Mouse (Mus musculus): Measurements from ENCODE around the gene Baz1b. TPM values are rescaled to one million over a fixed set of nuclear protein-coding genes. Genes with fewer than 3 reads are reported as not detected.

Baz1b gene
- 10 to 100 TPM; 25.2 to 25.4 TPM for polyA plus RNA-seq (2017; shearing (Covaris generic))

DNA sequence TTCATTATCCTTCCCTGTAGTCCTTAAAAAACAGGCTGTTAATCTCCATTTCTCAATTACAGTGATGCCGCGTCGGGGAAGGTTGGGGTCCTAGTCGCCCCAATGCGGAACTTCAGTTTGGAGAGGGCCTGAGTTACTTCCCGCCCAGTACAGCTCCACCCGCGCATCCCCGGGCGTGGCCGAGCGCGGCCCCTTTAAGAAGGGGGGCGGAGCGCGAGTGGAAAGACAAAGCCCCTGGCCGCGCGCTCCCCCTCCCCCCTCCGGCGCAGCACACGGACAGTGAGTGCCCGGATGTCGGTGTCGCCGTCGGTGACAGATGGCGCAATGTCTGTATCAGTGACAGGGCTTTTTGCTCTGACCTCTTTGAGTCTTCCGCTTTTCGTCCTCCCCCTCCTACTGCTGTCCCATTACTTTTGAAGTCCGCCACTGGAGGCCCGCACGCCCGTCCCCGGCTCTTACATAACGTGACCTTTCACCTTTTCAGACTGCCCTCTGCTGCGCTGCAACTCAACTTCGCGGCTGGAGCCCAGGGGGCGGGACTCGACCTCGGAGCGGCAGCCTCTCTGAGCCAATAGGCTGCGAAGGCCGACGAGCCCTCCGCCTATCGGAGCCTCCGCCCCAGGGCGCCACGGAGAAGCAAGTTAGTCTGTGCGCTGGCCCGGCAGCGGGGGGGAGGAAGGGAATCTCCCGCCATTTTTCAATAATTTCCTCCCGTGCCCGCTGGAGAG lies at the start of gene Baz1b:
Baz1b (plus strand) TSS at position 644 of the 728 bp plus-strand sequence.
- peak; percentile 91 for ATAC-seq

DNA sequence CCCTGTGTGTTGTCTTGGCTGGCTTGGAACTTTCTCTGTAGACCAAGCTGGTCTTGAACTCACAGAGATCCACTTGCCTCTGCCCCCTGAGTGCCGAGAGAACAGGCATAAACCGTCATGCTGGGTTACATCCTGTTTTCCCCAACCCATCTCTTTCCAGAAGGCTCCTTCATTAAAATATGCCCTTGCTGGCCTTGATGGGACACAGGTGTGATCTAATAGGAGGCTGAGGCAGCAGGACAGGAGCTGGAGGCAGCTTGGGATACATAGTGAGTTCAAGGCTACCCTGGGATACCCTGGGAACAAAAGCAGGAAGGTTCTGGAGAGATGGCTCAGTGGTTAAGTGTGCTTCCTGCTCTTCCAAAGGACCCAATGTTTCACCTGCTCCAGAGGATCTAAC lies 47.2 kb upstream of the Baz1b start:
- no peak for ATAC-seq

DNA sequence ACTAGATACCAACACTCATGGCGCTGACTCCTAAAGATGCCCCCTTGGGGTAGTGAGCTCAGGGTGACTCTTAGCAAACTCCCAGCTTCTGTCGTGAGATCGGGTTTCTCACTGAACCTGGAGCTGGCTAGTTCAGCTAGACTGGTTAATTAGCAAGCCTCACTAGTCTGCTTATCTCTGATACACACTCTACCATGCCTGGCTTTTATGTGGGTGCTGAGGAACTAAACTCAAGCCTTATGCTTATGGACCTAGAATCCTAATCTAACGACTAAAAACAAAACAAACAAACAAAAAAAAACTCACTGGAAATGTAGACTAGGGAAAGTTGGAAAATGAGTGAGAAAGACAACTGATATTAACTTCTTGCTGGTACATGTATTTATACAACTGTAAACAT lies 42.6 kb upstream of the Baz1b start:
- ATAC-seq, result no peak

DNA sequence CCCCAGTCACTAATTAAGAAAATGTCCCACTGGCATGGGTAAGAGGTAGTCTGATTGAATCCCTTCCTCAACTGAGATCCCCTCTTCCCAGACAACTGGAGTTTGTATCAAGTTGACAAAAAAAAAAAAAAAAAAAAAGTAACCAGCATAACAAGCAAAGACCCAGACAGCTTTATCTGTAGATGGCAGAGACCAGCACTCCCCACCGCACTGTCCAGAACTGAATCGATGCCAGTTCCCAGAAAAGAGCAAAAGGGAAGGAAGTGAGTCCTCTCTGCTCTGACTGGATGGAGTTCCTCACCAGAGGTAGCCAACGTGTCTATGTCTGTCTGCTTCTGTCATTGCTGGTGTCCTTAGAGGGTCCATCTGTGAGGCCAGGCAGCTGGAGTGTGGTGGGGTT lies 41.5 kb upstream of the Baz1b start:
- ATAC-seq, result no peak

DNA sequence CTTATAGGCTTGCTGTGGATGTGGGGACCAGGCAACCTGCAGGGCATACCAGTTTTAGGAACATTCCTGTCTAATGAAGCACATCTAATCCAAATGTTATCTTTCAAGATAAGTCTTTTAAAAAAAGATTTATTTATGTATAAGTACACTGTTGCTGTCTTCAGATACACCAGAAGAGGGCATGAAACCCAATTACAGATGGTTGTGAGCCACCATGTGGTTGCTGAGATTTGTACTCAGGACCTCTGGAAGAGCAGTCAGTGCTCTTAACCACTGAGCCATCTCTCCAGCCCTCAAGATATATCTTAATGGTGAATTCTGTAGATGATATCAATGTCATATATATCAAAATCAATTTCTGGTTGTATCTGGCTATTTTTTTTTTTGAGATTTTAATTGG lies 41.1 kb upstream of the Baz1b start:
- no peak for ATAC-seq

DNA sequence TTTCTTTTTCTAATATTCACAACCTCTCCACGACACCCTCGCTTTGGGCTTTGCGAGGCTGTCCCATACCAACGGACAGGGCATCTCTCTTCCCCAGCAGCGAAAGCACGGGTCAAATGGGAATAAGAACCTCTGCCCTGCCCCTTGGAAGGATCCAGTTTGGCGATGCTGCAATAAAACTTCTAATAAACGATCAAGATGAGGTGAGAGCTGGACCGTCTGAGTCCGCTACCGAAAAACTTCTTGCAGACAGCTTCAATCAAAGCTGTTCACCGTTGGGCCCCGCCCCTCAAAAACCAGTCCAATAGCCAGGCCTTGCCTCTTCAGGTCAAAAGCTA lies 38.4 kb upstream of the Baz1b start:
- ATAC-seq, result no peak

DNA sequence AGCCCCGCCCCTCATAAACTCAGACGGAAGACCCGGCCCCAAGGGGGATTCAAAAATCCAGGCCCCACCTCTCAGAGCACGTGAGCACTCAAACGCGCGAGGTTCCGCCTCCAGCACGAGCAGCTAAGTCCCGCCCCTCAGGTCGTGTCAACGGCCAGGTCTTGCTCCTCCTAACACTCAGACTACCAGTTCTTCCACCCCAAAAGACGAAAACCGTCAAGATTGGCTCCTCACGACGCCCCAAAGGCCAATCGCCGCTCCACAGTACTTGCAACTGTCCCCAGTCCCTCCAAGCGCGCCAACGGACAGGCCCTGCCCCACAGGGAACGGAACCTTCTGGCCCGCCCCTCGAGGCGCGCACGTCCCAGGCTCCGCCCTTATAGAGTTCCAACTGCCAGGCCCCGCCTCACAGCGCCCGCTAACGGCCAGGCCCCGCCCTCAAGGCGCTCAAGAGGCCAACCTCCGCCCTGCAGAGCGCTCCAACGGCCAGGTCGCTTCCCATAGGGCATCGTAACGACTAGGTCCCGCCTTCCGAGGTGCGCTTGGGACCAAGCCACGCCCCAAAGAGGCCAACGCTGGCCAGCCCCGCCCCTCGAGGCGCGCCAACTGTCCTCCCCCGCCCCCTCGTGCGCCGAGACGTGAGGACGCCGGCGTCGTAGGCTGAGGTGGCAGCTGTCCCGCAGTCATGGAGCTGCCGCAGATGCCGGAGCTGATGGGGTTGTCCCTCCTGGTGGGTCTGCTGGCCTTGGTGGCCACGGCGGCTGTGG lies 37.8 kb upstream of the Baz1b start, which contains the start of gene Tbl2:
Tbl2 (plus strand) TSS at position 605 of the 767 bp plus-strand sequence.
- ATAC-seq, result peak; percentile 88

DNA sequence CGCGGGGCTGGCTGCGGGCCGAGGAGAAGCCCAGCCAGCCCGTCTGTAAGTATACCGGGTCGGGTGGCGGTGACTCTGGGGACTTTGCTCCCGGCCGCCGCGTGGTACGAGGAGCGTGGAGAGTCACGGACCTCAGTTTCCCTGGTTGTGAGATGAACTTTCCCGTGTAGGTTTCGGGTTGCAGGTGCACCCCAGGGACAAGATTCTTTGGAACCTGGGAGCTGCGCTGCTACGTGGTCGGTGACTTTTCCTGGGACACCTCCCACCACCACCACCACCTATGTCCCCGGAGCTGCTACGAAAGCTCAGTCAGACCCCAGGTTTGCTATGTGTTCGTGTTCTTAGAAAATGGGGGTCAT lies 37.3 kb upstream of the Baz1b start:
- no peak for ATAC-seq

DNA sequence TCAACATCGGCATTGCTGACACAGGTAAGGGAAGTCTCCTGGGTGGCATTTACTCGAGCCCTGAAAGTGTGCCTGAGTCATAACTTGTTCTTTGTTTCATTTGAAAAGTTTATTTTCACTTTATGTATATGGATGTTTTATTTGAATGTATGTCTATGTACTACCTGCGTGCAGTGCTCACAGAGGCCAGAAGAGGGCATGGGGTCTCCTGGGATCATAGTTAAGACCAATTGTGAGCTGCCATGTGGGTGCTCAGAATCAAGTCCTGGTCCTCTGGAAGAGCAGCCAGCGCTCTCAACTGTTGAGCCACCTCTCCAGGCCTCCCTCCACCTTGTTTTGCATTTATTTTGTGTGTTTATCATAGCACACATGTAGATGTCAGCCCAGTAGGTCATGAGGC lies 30.6 kb upstream of the Baz1b start:
- no peak for ATAC-seq

DNA sequence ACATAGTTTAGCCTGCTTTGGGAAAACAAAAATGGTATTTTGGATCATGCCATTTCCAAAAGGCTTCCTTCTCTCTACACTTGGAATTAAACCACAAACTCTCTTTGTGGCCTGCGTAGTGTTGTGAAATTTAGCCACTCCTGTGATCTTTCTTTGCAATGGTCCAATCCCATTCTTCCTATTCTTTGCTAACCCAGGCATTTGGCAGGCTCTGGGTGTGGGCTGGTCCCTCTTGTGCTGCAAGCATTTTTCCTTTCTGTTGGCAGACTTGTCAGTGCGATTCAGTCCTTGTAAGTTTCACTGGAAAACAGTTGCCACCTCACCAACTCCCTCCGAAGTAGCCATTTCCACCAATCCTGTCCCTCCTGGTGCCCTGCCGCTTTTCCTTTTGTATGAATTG lies 25.8 kb upstream of the Baz1b start:
- no peak for ATAC-seq

DNA sequence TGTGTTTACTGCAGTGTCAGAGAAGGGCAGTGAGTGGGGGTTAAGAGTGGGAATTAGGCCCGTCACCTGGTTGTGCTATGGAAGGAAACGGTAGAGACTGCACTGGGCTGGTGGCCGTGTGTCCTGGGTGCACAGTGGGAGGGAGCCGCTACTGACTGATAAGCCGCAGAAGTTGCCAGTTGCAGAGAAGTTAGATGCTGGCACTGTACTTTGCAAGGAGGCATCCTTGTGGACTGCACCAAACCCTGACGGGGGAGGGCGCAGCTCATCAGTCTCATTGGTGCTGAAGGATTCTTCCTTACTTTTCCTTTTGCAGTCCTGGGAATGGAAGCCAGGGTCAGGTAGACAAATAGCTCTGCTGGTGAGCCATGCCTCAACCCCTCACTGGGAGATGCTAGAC lies 25.4 kb upstream of the Baz1b start:
- ATAC-seq, result no peak

DNA sequence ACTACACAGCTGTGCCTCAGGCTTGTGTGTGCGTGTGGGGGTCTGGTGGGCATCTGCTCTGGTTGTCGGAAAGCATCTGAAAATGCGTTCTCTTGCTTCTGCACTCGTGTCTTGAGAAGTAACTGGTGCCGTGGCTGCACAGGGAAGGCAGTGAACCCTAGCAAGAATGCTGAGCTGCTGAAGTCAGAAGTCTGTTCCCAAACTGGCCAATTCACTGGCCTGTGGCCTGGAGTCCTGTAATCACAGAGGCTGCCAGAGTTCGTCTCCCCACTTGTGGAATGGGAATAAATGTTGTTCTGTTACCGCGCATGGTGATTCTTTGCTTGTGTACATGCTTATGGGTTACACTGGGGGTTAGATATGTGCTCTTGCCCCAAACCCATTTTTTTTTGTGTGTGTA lies 24.7 kb upstream of the Baz1b start:
- no peak for ATAC-seq

DNA sequence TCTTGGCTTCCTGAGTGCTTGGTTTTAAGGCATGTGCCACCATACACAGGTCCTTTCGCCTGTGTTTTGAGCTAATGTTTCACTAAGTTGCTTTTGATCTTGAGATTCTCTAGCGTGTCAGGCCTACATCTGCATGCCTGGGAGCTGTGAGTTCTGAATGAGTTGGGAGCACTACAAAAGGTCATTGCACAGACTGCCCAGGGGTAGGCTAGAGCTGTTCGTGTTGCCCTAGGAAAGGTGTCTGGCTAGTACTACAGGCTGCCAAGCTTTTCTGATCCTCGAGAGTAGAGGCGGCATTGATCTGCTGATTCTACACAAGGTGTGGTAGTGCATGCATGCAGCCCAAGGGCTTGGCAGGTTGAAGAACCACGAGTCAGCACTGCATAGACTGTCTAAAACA lies 24.2 kb upstream of the Baz1b start:
- no peak for ATAC-seq

DNA sequence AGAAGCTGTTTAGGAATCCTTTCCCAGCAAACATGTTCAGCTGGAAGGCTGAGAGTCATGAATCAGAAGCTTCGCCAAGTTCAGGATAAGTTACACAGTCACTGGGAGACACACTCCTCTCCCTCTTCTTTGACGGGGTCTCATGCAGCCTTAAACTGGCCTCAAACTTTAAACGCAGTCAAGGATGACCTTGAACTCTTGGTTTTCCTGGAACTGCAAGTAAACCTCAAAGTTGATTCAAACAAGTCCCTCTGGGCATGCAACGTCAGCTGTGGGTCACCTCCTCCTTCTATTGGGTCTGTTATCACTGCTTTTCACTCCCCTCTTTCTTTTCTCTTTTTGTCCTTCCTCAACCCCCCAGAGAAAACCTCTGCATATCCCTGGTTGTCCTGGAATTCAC lies 20.2 kb upstream of the Baz1b start:
- no peak for ATAC-seq

DNA sequence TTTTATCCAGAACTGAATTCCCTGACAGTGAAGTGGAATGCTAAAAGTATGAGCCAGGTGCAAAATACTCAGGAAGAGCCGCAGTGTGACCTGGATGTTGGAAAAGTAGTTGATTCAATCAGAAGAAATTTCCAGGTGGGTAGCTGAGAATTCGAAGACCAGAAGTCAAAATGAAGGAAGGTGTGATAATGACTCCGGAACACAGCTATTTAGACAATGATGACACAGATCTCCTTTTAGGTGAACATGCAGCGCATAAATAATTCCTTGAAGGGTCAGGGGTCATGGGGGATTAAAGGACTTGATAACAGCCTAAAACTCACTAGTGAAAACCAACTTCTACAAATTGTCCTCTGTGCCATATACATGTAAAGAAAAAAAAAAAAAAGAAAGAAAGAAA lies 19.6 kb upstream of the Baz1b start:
- ATAC-seq, result no peak

DNA sequence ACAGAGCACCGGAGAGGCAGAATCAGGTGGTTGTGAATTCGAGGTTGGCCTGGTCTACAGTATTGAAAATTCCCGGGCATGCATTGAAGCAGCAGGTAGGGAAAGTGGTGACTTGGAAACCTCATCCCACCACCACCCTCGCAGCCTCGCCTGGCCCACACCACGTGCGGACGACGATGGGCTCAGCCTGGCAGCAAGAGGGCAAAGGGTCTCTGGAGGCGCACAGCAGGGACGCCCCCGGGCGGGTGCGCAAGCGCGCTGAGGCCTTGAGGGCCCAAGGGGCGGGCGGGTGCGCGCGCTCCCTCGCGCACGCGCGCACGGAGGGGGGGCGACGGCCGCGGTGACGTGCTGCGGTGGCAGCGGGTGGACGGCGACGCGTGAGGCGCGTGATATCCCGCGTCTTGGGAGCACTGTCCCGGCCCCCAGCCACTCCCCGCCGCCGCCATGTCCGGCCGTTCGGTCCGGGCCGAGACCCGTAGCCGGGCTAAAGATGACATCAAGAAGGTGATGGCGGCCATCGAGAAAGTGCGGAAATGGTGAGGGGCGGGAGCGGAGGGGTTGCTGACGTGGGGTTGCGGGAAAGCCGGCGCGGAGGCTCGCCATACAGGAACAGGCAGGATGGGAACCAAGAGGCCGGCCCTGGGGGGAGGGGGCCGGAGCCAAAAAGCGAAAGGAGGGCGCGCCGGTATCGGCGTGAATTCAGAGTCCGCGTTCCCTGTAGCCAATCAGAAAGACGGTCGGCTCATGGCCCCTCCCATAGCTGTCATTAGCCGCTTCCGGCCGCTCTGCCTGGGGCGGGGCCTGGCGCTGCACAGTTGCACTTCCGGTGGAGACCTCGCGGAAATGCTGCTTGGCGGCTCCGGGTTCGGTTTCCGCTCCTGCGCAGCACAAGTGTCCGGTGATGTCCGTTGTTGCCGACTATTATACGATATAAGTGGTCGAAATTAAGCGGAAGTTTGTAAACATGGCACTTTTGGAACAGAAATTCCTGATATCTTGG lies 18.7 kb upstream of the Baz1b start, which contains the start of gene Bcl7b:
Bcl7b (plus strand) TSS at position 221 of the 1,000 bp plus-strand sequence.
- peak; percentile 98 for ATAC-seq

DNA sequence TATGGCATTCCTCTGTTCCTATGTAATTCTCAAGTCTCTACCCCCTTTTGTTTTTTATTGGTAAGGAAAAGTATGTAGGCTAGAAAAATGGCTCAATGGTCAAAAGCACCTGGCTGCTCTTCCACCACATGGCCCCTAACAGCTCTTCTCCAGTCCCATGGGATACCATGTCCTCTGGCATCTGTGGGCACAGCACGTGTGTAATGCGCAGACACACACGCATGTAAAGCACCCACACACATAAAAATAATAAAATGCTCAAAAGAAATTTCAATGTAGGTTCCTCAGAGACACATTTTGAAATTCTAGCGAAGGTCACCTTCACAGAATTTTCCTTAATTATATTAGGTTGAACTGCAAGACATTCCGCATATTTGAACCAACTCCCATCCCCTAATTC lies 17.6 kb upstream of the Baz1b start:
- no peak for ATAC-seq

DNA sequence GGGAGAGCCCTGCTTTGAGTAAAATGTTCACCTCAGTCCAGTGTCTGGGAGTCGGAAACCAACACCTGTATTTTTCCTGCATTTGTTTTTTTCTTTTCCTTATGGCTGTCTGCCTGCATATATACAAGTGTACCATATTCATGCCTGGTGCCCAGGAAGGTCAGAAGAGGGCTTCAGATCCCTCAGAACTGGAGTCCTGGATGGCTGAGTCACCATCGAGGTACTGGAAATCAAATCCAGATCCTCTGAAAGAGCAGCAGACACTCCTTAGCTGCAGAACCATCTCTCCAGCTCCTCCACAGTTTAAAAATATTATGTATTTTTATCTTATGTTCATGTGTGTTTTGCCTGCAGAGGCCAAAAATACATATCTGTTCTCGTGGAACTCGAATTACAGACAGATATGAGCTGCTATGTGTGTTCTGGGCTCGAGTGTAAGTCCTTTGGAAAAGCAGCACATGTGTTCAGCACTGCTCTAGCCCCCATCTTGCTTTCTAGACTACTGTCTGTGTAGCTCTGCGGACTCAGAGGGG lies 15.3 kb upstream of the Baz1b start:
- ATAC-seq, result no peak

DNA sequence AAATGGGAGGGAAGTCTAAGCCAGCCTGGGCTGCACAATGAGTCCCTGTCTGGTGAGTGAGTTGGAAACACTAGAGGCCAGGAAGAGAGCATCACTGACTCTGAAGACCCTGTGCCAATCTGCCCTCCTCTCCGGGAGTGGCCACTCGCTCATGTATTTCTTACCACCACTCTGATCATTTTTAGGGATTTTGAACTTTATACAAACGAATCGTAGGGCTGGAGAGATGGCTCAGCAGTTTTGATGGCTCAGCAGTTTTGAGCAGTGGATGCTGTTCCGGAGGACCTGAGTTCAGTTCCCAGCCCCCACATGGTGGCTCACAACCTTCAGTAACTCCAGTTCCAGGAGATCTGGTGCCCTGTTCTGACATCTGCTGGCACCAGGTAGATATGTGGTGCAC lies 14.1 kb upstream of the Baz1b start:
- ATAC-seq, result no peak

DNA sequence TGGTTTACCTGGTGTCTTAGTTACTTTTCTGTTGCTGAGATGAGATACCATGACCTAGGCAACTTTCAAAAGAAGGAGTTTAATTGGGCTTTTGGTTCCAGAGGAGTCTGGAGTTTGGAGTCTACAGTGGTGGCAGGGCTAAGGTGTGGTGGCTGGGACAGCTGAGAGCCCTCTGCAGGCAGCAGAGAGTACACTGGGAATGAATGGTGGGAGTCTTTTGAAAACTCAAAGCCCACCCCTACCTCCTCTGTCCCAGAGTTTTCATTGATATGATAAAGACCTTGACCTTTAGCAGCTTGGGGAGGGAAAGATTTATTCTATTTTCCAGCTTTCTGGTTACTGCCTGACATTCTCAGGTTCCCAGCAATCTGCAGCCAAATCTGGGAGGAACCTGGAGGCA lies 12.0 kb upstream of the Baz1b start:
- ATAC-seq, result no peak

DNA sequence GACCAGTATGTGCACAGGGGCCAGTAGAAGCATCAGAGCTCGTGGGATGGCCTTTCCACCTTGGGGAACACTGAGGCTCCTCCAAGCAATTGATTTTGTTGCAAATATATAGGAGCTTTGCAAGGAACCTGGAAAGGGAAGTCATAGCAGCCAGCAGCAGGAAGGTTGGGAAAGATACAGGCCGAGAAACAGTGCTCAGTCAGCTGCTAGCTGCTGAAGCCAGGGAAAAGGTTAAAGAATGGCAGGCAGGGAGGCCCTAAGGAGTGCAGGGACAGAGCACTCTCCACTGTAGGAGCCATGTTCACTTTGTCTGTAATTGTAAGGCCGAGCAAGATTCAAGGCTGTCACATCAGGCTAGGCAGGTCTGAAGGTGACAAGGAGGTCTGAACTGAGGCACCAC lies 8.5 kb upstream of the Baz1b start:
- no peak for ATAC-seq

DNA sequence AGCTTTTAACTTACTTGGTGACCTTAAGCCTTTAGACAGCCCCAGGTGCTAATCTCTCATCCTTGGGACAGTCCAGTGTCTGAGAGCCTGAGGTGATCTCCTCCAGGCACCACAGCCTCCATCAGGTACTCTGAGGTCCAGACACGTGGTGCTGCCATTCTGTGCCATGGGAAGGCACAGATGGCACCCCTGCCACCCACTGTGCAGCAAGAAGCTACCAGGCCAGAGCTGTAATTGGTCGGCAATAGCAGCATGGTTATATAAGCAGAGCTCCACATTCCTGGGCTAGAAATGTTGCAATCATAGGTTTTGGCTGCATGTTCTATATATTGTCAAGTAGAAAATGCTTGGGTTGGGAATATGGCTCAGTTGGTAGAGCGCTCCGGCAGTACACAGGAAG lies 8.1 kb upstream of the Baz1b start:
- ATAC-seq, result no peak

DNA sequence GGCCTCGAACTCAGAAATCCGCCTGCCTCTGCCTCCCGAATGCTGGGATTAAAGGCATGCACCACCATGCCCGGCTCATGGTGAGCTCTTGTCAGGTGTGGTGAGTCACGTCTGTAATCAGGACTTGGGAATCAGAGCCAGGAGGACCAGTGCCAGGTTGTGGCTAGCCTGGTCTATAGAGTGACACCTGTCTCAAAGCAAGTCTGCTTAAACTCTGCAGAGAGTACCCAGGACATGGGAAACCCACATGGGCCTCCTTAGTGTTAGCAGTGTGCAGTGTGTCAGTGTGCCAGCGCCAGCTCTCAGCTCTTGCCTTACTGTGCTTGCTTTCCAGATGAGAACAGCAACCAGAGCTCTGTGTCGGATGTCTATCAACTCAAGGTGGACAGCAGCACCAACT lies 7.4 kb upstream of the Baz1b start:
- no peak for ATAC-seq
